Mouse (Mus musculus) thymus, adult 2 months (tissue): ENCODE data around the gene Hoxa7. TPM values are rescaled to one million over a fixed set of nuclear protein-coding genes. Genes with fewer than 3 reads are reported as not detected.

Experiments
- DNase-seq: peaks from one replicate; pipeline ENCODE4 v3.0.0; 2021
- H3K27ac ChIP-seq: fragments of 200-500 bp; 2 replicates; pipeline ENCODE4 v1.5.1; 2012; ENCODE audit warnings: low read length, control low read depth; ENCODE audit not compliant: control insufficient read depth, insufficient read depth
- H3K27me3 ChIP-seq: fragments of 200-500 bp; 2 replicates; pipeline ENCODE4 v1.6.1; 2012; ENCODE audit warnings: mild to moderate bottlenecking, low read length, moderate library complexity, mixed read lengths; ENCODE audit not compliant: control insufficient read depth, insufficient read depth
- H3K36me3 ChIP-seq: fragments of 200-500 bp; 2 replicates; pipeline ENCODE4 v1.6.1; 2012; ENCODE audit warnings: mild to moderate bottlenecking, low read length, moderate library complexity; ENCODE audit not compliant: control insufficient read depth, insufficient read depth
- H3K4me1 ChIP-seq: fragments of 200-500 bp; replicated peaks from 2 replicates; pipeline ENCODE4 v1.6.1; 2012; ENCODE audit warnings: low read length; ENCODE audit not compliant: control insufficient read depth, insufficient read depth
- H3K4me3 ChIP-seq: fragments of 200-500 bp; 2 replicates; pipeline ENCODE4 v1.5.1; 2012; ENCODE audit warnings: mild to moderate bottlenecking, low read length, control low read depth, moderate library complexity; ENCODE audit not compliant: control insufficient read depth, insufficient read depth
- CTCF ChIP-seq: fragments of 200-500 bp; IDR thresholded peaks from 2 replicates; pipeline ENCODE4 v1.5.1; 2012; ENCODE audit warnings: mild to moderate bottlenecking, control low read depth, low read length, moderate library complexity, borderline replicate concordance; ENCODE audit not compliant: control insufficient read depth, poor library complexity, insufficient read depth; ENCODE audit errors: extremely low read depth
- POLR2A ChIP-seq: fragments of 200-500 bp; IDR thresholded peaks from 2 replicates; pipeline ENCODE4 v1.6.1; 2012; ENCODE audit warnings: mild to moderate bottlenecking, low read length, control low read depth, moderate library complexity; ENCODE audit not compliant: control insufficient read depth, poor library complexity, insufficient read depth; ENCODE audit errors: extremely low read depth
- WGBS: fragments of 180-500 bp; shearing (Covaris S2); methylation state at CpG from one replicate; pipeline ENCODE4 v1.1.7; 2018; 5-methylcytosine and 5-hydroxymethylcytosine counted together
- polyA plus RNA-seq: library from polyadenylated mRNA; depleted of rRNA; stranded (reverse); fragments of >200 nt; gene quantifications from 2 replicates; pipeline ENCODE4 v1.2.3, GENCODE M21; 2012

Gene Hoxa7
- polyA plus RNA-seq, 1 experiment, result 2.5 TPM

DNA sequence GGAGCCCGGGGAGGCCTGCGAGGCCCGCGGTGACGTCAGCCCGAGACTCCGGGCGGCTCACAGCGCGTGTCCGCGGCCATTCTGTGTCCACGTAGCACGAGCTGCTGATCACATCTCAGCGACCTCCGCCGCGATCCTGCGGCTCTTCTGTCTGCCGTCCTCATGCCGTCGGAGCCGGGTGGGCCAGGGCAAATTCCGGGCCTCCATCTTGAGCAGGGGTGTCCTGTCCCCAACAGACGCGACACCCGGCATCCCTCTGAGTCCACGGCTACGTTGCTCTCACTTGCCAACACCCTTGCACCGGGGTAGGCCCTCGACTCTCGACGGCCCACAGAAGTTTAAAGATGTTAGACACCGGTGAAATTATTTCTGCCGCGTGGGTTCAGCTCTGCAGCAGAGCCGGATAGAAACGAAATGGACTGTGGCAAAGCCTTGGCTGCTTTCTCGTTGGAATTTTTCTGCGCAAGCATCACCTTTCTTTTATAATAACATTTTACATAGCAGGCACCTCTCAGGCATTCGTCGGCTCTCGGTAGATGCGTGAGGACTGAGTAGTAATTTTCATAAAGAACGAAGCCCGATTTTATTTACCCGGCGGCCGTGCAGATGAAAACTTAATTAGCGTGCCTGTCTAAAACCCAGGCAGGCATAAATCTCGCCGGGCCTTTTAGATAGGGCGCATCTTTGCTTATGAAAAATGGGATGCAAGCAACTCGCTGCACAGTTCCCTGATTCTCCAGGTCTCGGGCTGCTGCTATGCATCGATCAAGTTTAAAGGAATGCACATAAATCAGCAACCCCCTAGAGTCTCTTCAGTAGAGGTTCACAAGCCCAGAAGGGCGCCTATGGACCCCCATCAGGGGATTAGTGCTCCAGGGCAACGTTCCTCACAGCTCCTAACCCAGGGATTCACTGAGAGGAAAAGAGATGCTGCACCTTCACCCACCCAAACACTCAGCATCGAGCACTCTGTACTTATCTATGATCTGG lies 32.2 kb upstream of the Hoxa7 start:
- H3K4me3 ChIP-seq, result no peak overlapping the region
- no peaks in the 10 kb centered on the region for H3K36me3 ChIP-seq
- 4% methylated on average over 59 of the region's 59 CpGs for WGBS
- DNase-seq, result no peak
- no peak for TF ChIP-seq POLR2A
- no peak for TF ChIP-seq CTCF
- no peak overlapping the region for H3K27ac ChIP-seq
- H3K27me3 ChIP-seq, result peaks cover 36% of the 10 kb centered on the region
- peaks cover 3% of the 10 kb centered on the region; the same call in 1 of the 2 replicates for H3K4me1 ChIP-seq

DNA sequence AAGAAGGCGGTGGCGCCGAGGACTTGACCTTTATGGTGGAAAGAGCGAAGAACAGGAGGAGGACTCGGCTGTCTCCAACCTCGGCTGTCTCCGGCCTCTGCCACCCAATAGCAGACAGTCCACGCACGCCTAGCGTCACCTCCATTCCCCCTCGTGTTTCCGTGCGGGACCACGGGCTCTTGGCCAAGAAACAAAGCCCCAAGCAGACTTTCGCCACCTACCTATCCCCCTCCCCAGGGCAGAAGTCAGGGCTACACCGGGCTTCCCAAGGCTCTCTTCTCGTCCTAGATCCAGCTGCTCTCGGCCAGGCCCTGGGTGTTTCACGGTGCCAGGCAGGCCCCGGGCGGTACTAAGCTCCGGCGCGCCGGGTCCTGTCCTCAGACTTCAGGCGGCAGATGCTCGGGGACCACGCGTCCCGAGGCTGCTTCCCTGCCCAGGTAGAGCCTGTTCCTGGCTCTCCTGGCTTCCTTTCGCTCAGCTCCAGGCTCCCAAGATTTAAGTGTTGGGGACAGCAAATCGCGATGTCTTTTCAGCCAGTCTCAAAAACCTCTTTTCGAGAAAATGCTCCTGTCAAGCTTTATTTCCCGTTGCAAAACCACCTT lies 31.2 kb upstream of the Hoxa7 start:
- no peak overlapping the region for H3K4me3 ChIP-seq
- TF ChIP-seq POLR2A, result no peak
- TF ChIP-seq CTCF, result no peak
- H3K36me3 ChIP-seq, result no peaks in the 10 kb centered on the region
- H3K27me3 ChIP-seq, result peaks cover 41% of the 10 kb centered on the region
- peaks cover 3% of the 10 kb centered on the region; the same call in 1 of the 2 replicates for H3K4me1 ChIP-seq
- DNase-seq, result no peak
- 5% methylated on average over 35 of the region's 35 CpGs for WGBS
- no peak overlapping the region for H3K27ac ChIP-seq

DNA sequence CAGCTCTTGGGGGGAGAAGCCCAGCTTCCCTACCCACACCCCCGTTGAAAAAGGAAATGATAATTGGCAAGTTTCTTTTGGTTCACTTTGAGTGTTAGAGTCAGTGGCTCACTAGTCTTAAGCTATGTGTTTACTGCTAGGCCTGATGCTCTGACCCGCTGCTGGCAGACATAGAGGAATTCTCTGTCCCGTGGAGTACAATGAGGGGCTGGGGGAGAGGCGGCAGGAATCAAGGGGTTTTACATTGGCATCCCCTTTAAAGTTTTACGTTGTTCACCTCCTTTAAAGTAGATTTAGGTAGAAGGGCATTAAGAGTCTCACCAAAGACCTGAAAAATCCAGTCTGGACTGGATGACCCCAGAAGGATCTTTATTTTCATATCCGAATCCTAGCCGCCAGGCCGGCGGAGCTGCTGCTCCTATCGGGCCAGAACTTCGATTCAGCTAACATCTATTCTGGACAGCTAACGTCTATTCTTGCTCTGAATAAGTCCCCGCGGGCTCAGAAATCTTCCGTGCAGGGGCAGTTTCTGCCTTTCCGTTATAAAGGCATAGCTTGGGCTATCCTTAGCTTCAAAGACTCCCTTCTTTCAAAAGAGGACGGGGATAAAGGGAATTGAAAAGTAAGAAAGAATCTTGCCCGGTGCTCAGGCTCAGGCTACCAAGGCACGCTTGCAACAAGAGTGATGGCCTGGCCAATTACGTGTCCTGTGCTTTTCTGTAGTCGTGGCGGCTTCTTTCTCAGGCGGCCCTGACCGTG lies 30.5 kb upstream of the Hoxa7 start:
- Histone ChIP-seq H3K27ac (no peak overlapping the region), H3K27me3 (peaks cover 44% of the 10 kb centered on the region), H3K36me3 (no peaks in the 10 kb centered on the region), H3K4me1 (peaks cover 3% of the 10 kb centered on the region; the same call in 1 of the 2 replicates), H3K4me3 (no peak overlapping the region)
- no peak for TF ChIP-seq CTCF
- TF ChIP-seq POLR2A, result no peak
- no peak for DNase-seq
- WGBS, result 12% methylated on average over 24 of the region's 24 CpGs

DNA sequence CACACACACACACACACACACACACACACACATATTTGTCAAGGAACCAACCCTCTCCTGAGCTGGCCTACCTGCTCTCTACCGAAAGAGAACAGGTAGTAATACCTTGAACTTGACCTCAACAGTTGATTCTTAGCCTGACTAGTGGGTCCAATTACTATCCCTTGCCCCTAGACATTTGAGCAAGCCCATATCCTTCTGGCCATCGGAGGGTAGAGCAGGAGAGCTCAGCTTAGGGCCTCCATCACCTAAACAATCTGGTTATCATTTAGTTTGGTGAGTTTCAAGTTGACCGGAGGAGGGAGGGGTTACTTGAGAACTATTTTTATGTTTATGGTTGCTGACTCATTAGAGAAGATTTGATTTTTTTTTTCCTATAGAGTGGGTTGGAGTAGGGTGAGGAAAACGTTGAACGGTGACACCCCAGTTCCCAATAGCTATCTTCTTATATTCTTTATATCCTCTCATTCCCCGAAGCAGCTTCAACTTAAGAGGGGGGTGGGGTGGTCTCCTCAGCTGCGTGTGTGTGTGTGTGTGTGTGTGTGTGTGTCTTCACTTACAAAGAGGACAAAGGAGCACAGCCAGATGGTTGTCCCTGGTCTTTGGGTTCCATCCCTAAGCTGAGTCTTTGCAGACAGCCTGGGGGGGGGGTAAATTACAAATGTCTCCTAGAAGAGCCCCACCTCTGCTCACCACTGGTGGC lies 29.7 kb upstream of the Hoxa7 start:
- H3K27me3 ChIP-seq, result peaks cover 52% of the 10 kb centered on the region
- no peaks in the 10 kb centered on the region for H3K36me3 ChIP-seq
- DNase-seq, result no peak
- H3K4me1 ChIP-seq, result peaks cover 3% of the 10 kb centered on the region; the same call in 1 of the 2 replicates
- H3K4me3 ChIP-seq, result no peak overlapping the region
- 19% methylated on average over 7 of the region's 7 CpGs for WGBS
- no peak for TF ChIP-seq CTCF
- TF ChIP-seq POLR2A, result no peak
- H3K27ac ChIP-seq, result no peak overlapping the region

DNA sequence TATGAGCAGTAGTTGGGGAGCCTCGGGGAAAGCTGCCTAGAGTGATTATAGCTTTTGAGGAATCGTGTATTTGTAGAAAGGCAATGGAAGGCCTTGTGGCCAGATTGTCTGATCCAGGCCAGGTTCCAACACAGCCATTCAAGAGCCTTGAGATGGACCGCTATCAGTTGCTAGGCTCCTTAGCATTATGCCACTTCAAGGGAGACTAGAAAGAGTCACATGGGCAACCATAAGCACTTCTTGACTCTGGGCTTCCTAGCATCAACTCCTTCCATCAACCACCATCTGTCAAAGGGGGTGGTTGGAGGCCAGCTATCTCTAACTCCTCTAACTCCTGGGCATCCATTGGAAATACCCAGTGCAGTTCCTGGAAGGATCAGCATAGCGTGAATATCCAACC lies 28.2 kb upstream of the Hoxa7 start:
- TF ChIP-seq POLR2A, result no peak
- H3K27ac ChIP-seq, result no peak overlapping the region
- H3K36me3 ChIP-seq, result no peaks in the 10 kb centered on the region
- WGBS, result 15% methylated on average over 4 of the region's 4 CpGs
- no peak for DNase-seq
- H3K4me3 ChIP-seq, result no peak overlapping the region
- H3K4me1 ChIP-seq, result peaks cover 15% of the 10 kb centered on the region
- H3K27me3 ChIP-seq, result peaks cover 67% of the 10 kb centered on the region

DNA sequence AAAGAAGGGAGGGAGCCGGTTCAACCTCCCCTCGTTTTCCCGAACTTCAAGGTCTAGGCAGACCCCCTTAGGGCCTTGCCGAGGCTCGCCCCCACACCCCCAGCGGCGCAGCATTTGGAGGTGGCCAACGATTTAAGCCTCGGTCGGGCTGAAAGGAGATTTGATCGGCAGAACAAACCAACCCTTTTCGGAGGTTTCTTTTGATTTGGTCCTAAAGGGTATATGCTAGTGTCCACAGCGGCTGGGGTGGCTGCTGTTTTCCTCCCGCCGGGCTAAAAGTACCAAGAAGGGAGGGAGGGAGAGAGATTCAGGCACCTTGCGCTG lies 27.7 kb upstream of the Hoxa7 start:
- WGBS, result 4% methylated on average over 16 of the region's 16 CpGs
- no peak for TF ChIP-seq CTCF
- no peak for TF ChIP-seq POLR2A
- no peak overlapping the region for H3K4me3 ChIP-seq
- peaks cover 71% of the 10 kb centered on the region for H3K27me3 ChIP-seq
- no peaks in the 10 kb centered on the region for H3K36me3 ChIP-seq
- peaks cover 16% of the 10 kb centered on the region for H3K4me1 ChIP-seq
- DNase-seq, result no peak
- H3K27ac ChIP-seq, result no peak overlapping the region
